Mouse (Mus musculus) MEL (cell line): ENCODE results near the gene Tmem178b. TPM values are rescaled to one million over a fixed set of nuclear protein-coding genes. Genes with fewer than 3 reads are reported as not detected.
A peak's percentile ranks its signal among the peaks of the same experiment; 100 is the strongest.

Experiments used
- DNase-seq: peaks from one replicate; pipeline ENCODE4 v3.0.0; 2011; ENCODE audit warnings: low read depth, low spot score
- H3K27ac ChIP-seq: 2 replicates; pipeline ENCODE4 v1.5.1; 2012; ENCODE audit warnings: low read depth, mild to moderate bottlenecking, control low read depth, low read length, moderate library complexity; ENCODE audit not compliant: control insufficient read depth
- H3K27me3 ChIP-seq, 2 experiments: fragments of 150-350 bp in 1 of 2; sonication (generic) in 1 of 2; 2 replicates each; pipeline ENCODE4 v1.6.1; 2012; ENCODE audit warnings: low read length in 2 of 2, mild to moderate bottlenecking in 2 of 2, improper control_type of control experiment in 1 of 2, moderate library complexity in 1 of 2; ENCODE audit not compliant: insufficient read depth in 2 of 2, control insufficient read depth in 1 of 2
- H3K36me3 ChIP-seq, 2 experiments: 2 replicates each; pipeline ENCODE4 v1.6.1; 2012 to 2014; ENCODE audit warnings: low read length in 2 of 2, improper control_type of control experiment in 1 of 2, inconsistent platforms in 1 of 2, mild to moderate bottlenecking in 1 of 2; ENCODE audit not compliant: insufficient read depth in 2 of 2, control insufficient read depth in 1 of 2
- H3K4me1 ChIP-seq, 2 experiments: fragments of 150-350 bp in 1 of 2; sonication (generic) in 1 of 2; 2 replicates each; pipeline ENCODE4 v1.6.1; 2012; ENCODE audit warnings: low read length in 2 of 2, improper control_type of control experiment in 1 of 2, mild to moderate bottlenecking in 1 of 2; ENCODE audit not compliant: insufficient read depth in 2 of 2, control insufficient read depth in 1 of 2
- H3K4me3 ChIP-seq, 2 experiments: fragments of 150-350 bp in 1 of 2; sonication (generic) in 1 of 2; 2 replicates each; pipeline ENCODE4 v1.5.1; 2012; ENCODE audit warnings: low read depth in 2 of 2, low read length in 2 of 2, mild to moderate bottlenecking in 2 of 2, moderate library complexity in 2 of 2, control low read depth in 1 of 2, improper control_type of control experiment in 1 of 2; ENCODE audit not compliant: control insufficient read depth in 1 of 2, insufficient read depth in 1 of 2
- H3K79me2 ChIP-seq: 2 replicates; pipeline ENCODE4 v1.6.1; 2012; ENCODE audit warnings: mild to moderate bottlenecking, low read length, moderate library complexity; ENCODE audit not compliant: control insufficient read depth, poor library complexity, insufficient read depth
- H3K9ac ChIP-seq: 2 replicates; pipeline ENCODE4 v1.6.1; 2012; ENCODE audit warnings: low read depth, mild to moderate bottlenecking, control low read depth, low read length, moderate library complexity; ENCODE audit not compliant: control insufficient read depth, poor library complexity, severe bottlenecking
- H3K9me3 ChIP-seq: fragments of 150-350 bp; sonication (generic); replicated peaks from 2 replicates; pipeline ENCODE4 v1.6.1; 2012; ENCODE audit warnings: mild to moderate bottlenecking, low read length, improper control_type of control experiment, moderate library complexity; ENCODE audit not compliant: insufficient read depth
- CHD2 ChIP-seq: IDR thresholded peaks from 2 replicates; pipeline ENCODE4 v1.6.1; 2011; ENCODE audit warnings: low read length, improper control_type of control experiment
- CTCF ChIP-seq, 3 experiments: IDR thresholded peaks in 2 of 3; conservative IDR thresholded peaks in 1 of 3; 2 replicates each; pipeline ENCODE4 v1.5.1; 2011 to 2012; ENCODE audit warnings: low read length in 3 of 3, low read depth in 2 of 3, mild to moderate bottlenecking in 2 of 3, improper control_type of control experiment in 1 of 3, inconsistent platforms in 1 of 3, mixed read lengths in 1 of 3, moderate library complexity in 1 of 3; ENCODE audit not compliant: control insufficient read depth in 1 of 3, insufficient read depth in 1 of 3, poor library complexity in 1 of 3, severe bottlenecking in 1 of 3
- ELF1 ChIP-seq: IDR thresholded peaks from 2 replicates; pipeline ENCODE4 v1.6.1; 2014; ENCODE audit warnings: low read depth, mild to moderate bottlenecking, inconsistent platforms, low read length, improper control_type of control experiment, moderate library complexity
- EP300 ChIP-seq, 2 experiments: IDR thresholded peaks; 2 replicates each; pipeline ENCODE4 v1.6.1; 2011; ENCODE audit warnings: improper control_type of control experiment in 2 of 2, low read length in 2 of 2, low read depth in 1 of 2, mild to moderate bottlenecking in 1 of 2
- GATA1 ChIP-seq: IDR thresholded peaks from 2 replicates; pipeline ENCODE4 v1.6.1; 2011; ENCODE audit warnings: low read depth, low read length, improper control_type of control experiment
- MAFK ChIP-seq: IDR thresholded peaks from 2 replicates; pipeline ENCODE4 v1.6.1; 2011; ENCODE audit warnings: low read depth, mild to moderate bottlenecking, low read length, improper control_type of control experiment, borderline replicate concordance
- MAX ChIP-seq: IDR thresholded peaks from 2 replicates; pipeline ENCODE4 v1.6.1; 2011; ENCODE audit warnings: low read length, improper control_type of control experiment
- MEF2A ChIP-seq: IDR thresholded peaks from 2 replicates; pipeline ENCODE4 v1.6.1; 2014; ENCODE audit warnings: low read depth, mild to moderate bottlenecking, inconsistent platforms, low read length, improper control_type of control experiment; ENCODE audit not compliant: poor library complexity, insufficient replicate concordance, severe bottlenecking; ENCODE audit errors: extremely low read depth
- MXI1 ChIP-seq: IDR thresholded peaks from 2 replicates; pipeline ENCODE4 v1.6.1; 2011; ENCODE audit warnings: mild to moderate bottlenecking, low read depth, low read length, improper control_type of control experiment
- MYC ChIP-seq: IDR thresholded peaks from 2 replicates; pipeline ENCODE4 v1.6.1; 2011; ENCODE audit warnings: low read depth, mild to moderate bottlenecking, low read length, improper control_type of control experiment, moderate library complexity
- NELFE ChIP-seq: IDR thresholded peaks from 2 replicates; pipeline ENCODE4 v1.6.1; 2011; ENCODE audit warnings: low read depth, low read length, improper control_type of control experiment
- NRF1 ChIP-seq: IDR thresholded peaks from 2 replicates; pipeline ENCODE4 v1.6.1; 2014; ENCODE audit warnings: low read depth, mild to moderate bottlenecking, inconsistent platforms, low read length, improper control_type of control experiment, moderate library complexity; ENCODE audit not compliant: poor library complexity, insufficient read depth, severe bottlenecking
- POLR2AphosphoS2 ChIP-seq: IDR thresholded peaks from 2 replicates; pipeline ENCODE4 v1.6.1; 2011; ENCODE audit warnings: low read length, improper control_type of control experiment
- POLR2AphosphoS5 ChIP-seq: IDR thresholded peaks from 2 replicates; pipeline ENCODE4 v1.6.1; 2012; ENCODE audit warnings: low read depth, borderline replicate concordance, mild to moderate bottlenecking, inconsistent platforms, low read length, moderate library complexity, mixed read lengths
- RAD21 ChIP-seq: IDR thresholded peaks from 2 replicates; pipeline ENCODE4 v1.6.1; 2011; ENCODE audit warnings: mild to moderate bottlenecking, low read depth, low read length, improper control_type of control experiment
- RCOR1 ChIP-seq: IDR thresholded peaks from 2 replicates; pipeline ENCODE4 v1.6.1; 2012; ENCODE audit warnings: low read depth, mild to moderate bottlenecking, inconsistent platforms, low read length, improper control_type of control experiment
- SIN3A ChIP-seq: IDR thresholded peaks from 2 replicates; pipeline ENCODE4 v1.6.1; 2012; ENCODE audit warnings: low read length, improper control_type of control experiment, inconsistent platforms
- TBP ChIP-seq: IDR thresholded peaks from 2 replicates; pipeline ENCODE4 v1.8.0; 2011; ENCODE audit warnings: low read depth, low read length, improper control_type of control experiment
- UBTF ChIP-seq: IDR thresholded peaks from 2 replicates; pipeline ENCODE4 v1.6.1; 2012; ENCODE audit warnings: low read depth, mild to moderate bottlenecking, inconsistent platforms, low read length, improper control_type of control experiment, moderate library complexity, borderline replicate concordance; ENCODE audit not compliant: insufficient read depth
- USF2 ChIP-seq, 2 experiments: IDR thresholded peaks; 2 replicates each; pipeline ENCODE4 v1.6.1; 2011 to 2012; ENCODE audit warnings: improper control_type of control experiment in 2 of 2, low read length in 2 of 2, borderline replicate concordance in 1 of 2, inconsistent platforms in 1 of 2, low read depth in 1 of 2, mild to moderate bottlenecking in 1 of 2; ENCODE audit not compliant: insufficient read depth in 1 of 2
- ZMIZ1 ChIP-seq: IDR thresholded peaks from 2 replicates; pipeline ENCODE4 v1.6.1; 2012; ENCODE audit warnings: low read depth, mild to moderate bottlenecking, inconsistent platforms, low read length, improper control_type of control experiment, moderate library complexity
- polyA plus RNA-seq, 2 experiments: library from polyadenylated mRNA; stranded (reverse) in 1 of 2; unstranded in 1 of 2; fragments of >175 nt in 1 of 2; fragments of >200 nt in 1 of 2; gene quantifications; 2 replicates each; pipeline versions ENCODE4 v1.2.1 to v1.2.4; 2012; ENCODE audit warnings: low replicate concordance in 2 of 2, low read depth in 1 of 2; ENCODE audit not compliant: insufficient read length in 2 of 2, insufficient read depth in 1 of 2, missing spikeins in 1 of 2
- total RNA-seq: library from RNA; depleted of rRNA; stranded (reverse); fragments of 300-350 nt; gene quantifications from 2 replicates; pipeline ENCODE4 v1.2.3, GENCODE M21; 2012

Gene Tmem178b
- total and polyA plus RNA-seq, 3 experiments = not detected

GRCm38 (mm10) chr6:39848766-39849165 is 24.3 kb upstream of the Tmem178b start:
- no peaks in the 10 kb centered on the region for H3K27me3 ChIP-seq
- no peaks in the 10 kb centered on the region for H3K79me2 ChIP-seq
- DNase-seq = peak; percentile 5
- no peaks in the 10 kb centered on the region for H3K36me3 ChIP-seq
- H3K4me1 ChIP-seq = no peaks in the 10 kb centered on the region
- no peak for TF ChIP-seq EP300 (IDR thresholded peaks at IDR 0.05; ENCODE audit: low read depth in 1 of 2, low read length in 2 of 2)
- TF ChIP-seq MAFK = no peak
- TF ChIP-seq MEF2A = no peak
- no peak for TF ChIP-seq NELFE
- peak in 2 of 3 experiments; percentile 13 to 17; a peak in 3 of 6 replicates for TF ChIP-seq CTCF (IDR thresholded peaks at IDR 0.05 in 2 of 3, conservative IDR thresholded peaks at IDR 0.05 in 1 of 3; ENCODE audit: control insufficient read depth in 1 of 3, insufficient read depth in 1 of 3, low read depth in 2 of 3, low read length in 3 of 3, poor library complexity in 1 of 3, severe bottlenecking in 1 of 3)
- no peak for TF ChIP-seq UBTF
- no peak for TF ChIP-seq SIN3A
- TF ChIP-seq GATA1 = no peak
- H3K9me3 ChIP-seq = no peaks in the 10 kb centered on the region
- H3K4me3 ChIP-seq = no peak overlapping the region
- H3K9ac ChIP-seq = no peak overlapping the region
- no peak overlapping the region for H3K27ac ChIP-seq

- Histone ChIP-seq H3K27ac (no peak overlapping the region), H3K4me3 (no peak overlapping the region), H3K36me3 (no peaks in the 10 kb centered on the region), H3K9ac (no peak overlapping the region), H3K79me2 (no peaks in the 10 kb centered on the region), H3K4me1 (no peaks in the 10 kb centered on the region), H3K9me3 (no peaks in the 10 kb centered on the region), H3K27me3 (no peaks in the 10 kb centered on the region)
- DNase-seq = no peak
- no peak for TF ChIP-seq POLR2AphosphoS2
- no peak for TF ChIP-seq POLR2AphosphoS5
- no peak for TF ChIP-seq MYC
- no peak for TF ChIP-seq RAD21
- TF ChIP-seq NRF1 = no peak
- no peak for TF ChIP-seq TBP
- no peak for TF ChIP-seq CHD2
- no peak for TF ChIP-seq MAX
- no peak for TF ChIP-seq CTCF (IDR thresholded peaks at IDR 0.05 in 2 of 3, conservative IDR thresholded peaks at IDR 0.05 in 1 of 3; ENCODE audit: control insufficient read depth in 1 of 3, insufficient read depth in 1 of 3, low read depth in 2 of 3, low read length in 3 of 3, poor library complexity in 1 of 3, severe bottlenecking in 1 of 3)
- TF ChIP-seq ZMIZ1 = no peak
- TF ChIP-seq SIN3A = no peak
- no peak for TF ChIP-seq USF2 (IDR thresholded peaks at IDR 0.05; ENCODE audit: borderline replicate concordance in 1 of 2, insufficient read depth in 1 of 2, low read depth in 1 of 2, low read length in 2 of 2)
- no peak for TF ChIP-seq ELF1
- TF ChIP-seq MXI1 = no peak
- no peak for TF ChIP-seq NELFE
- no peak for TF ChIP-seq RCOR1
- TF ChIP-seq, all 39 proteins: peak for 0
Observed at GRCm38 (mm10) chr6:39849667-39850066, 23.4 kb upstream of the Tmem178b start.
